Mouse (Mus musculus) lung, adult 2 months (tissue): ENCODE data around the gene Cdan1.

ENCODE experiments used
- CTCF ChIP-seq: fragments of 200-500 bp; IDR thresholded peaks from 2 replicates; pipeline ENCODE4 v1.5.1; 2011; ENCODE audit warnings: mild to moderate bottlenecking, low read length, control low read depth; ENCODE audit not compliant: insufficient read depth
- POLR2A ChIP-seq: fragments of 200-500 bp; IDR thresholded peaks from 2 replicates; pipeline ENCODE4 v1.6.1; 2011; ENCODE audit warnings: low read depth, mild to moderate bottlenecking, control low read depth, low read length, borderline replicate concordance; ENCODE audit errors: extremely low read depth

DNA sequence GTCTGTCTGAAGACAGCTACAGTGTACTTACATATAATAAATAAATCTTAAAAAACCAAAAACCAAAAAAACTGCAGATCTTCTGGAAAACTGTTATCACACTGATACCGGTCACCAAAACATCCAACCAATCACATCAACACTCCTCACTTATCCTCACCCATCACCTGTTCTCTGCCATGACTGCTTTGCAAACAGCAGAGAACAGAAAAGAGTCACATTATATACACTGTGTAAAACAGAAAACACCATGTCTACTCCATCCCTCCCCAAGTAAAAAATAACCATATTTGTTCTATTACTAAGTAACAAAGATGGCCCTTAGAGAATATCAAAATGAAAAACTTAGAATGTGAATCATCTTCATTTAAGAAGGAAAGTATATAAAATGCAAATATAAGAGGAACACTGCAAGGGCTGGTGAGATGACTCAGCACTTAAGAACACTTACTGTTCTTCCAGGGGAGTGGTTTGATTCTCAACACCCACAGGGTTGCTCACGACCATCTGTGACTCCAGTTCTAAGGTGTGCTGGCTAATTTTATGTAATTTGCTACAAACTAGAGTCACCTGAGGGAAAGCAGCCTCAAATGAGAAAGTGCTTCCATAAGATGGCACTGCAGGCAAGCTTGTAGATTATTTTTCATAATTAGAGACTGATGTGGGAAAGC, 79.5 kb downstream of the Cdan1 start:
- TF ChIP-seq CTCF (no peak), POLR2A (no peak)
